Mouse (Mus musculus) telencephalon, adult 2 months (tissue): ENCODE measurements around the gene Adamts10.
A peak's percentile ranks its signal among the peaks of the same experiment; 100 is the strongest.

Experiments used
- DNase-seq: peaks from one replicate; pipeline ENCODE4 v3.0.0-alpha.2; 2011; ENCODE audit warnings: low read depth, low spot score

The Adamts10 gene

GRCm38 (mm10) chr17:33523918-33524755 is at the start of gene Adamts10:
Gene Adamts10, plus strand, starts transcription at chr17:33524204.
- DNase-seq: peak; percentile 17

- no peak for DNase-seq
Measured at GRCm38 (mm10) chr17:33484020-33484419, 40.0 kb upstream of the Adamts10 start.

DNA sequence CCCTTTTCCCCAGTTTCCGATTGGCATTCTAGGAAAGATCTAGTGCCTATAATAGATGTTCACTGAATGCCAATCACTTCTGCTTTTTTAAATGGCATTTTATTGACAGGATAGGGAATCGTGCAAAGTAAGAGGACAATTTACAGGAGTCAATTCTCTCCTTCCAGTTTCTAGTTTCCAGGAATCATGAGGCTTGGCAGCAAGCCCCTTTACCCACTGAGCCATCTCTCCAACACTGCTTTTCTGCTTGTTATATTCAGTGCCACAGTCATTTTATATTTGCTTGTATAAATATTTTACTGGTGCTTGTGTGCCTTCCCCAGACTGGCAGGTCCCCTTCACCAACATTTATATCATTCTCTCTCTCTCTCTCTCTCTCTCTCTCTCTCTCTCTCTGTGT is 36.8 kb upstream of the Adamts10 start:
- DNase-seq: no peak

GRCm38 (mm10) chr17:33487652-33488051 is 36.4 kb upstream of the Adamts10 start:
- no peak for DNase-seq

DNA sequence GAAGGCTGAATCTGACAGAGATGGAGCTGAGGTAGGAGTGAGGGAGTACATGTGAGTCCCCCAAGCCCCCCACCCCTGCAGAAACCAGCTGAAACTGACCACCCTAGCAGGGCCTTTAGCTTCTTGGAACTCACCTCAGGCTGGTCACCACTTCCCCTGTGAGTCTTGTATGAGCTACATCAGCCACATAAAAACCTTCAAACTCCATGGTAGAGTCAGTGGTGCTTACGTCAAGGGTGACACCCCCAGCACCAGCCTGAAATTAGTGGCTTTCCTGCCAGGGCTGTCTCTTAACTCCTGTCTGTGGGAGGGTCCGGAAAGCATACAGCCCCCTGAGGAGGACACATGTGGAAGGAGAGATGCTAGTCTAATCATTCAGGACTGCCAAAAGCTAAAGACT is 32.6 kb upstream of the Adamts10 start:
- DNase-seq: no peak

DNA sequence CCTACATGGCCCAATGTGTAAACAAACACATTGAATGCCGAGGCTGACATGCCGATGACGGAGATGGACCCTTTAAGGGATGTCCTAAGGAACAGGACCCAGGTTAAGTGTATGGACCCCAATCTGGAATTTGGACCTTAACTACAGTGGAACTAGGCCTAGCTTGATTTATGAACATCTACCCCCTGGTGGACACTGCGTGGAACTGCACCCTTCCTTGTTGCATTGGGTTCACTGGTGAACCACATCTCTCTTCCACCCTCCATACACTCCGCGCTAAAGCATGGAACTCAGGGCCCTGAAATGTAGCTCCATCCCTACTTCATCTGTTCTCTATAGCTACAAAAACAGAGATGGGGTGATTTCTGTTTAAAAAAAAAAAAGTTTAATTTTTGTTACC is 30.9 kb upstream of the Adamts10 start:
- DNase-seq: no peak

DNA sequence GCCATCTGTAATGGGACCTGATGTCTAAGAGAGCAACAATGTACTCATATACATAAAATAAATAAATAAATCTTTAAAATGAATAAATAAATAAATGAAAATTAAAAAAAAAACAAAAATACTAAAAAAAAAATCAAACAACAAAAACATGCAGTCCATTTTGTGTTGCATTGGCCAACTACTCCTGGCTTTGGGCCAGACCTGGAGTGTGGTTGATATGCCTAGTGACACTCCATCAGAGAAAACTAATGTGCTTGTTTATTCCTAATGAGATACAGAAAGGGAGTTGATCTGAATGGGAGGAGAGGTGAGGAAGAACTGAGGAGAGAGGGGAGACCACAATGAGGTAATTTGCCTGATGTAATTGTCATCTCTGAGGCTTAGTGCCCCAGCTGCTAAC is 29.4 kb upstream of the Adamts10 start:
- no peak for DNase-seq

DNA sequence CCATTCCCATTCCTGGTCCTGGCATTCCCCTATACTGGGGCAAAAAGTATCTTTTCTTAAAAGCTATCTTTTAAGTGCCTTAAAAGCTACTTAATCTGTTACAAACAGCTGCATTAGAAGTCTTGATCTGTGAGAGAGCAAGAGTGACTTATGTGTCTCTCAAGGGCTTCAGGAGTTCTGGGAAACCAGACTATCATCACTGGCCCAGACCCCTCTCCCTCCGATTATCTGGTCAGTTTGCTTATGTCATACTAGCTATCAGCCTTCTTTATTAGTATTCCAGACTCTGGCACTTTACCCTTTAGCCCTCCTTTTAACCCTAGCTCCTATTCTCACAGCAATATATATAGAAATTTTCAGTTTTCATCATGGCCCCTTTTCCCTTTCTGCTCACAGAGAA is 25.1 kb upstream of the Adamts10 start:
- DNase-seq: no peak

DNA sequence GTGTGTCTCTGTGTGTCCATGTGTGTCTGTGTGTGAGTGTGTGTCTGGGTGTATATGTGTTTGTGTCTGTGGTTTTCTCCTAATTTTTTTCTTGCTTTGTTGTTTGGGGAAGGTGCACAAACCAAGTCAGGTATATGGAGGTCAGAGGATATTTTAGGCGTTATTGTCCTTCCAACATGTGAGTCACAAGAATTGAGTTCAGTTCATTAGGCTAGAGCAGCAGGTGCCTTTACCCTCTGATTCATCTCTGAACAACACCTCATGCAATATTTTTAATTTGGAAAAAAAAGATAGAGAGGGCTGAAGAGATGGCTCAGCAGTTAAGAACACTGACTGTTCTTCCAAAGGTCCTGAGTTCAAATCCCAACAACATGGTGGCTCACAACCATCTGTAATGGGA is 15.6 kb upstream of the Adamts10 start:
- DNase-seq: no peak

- DNase-seq: no peak
Measured at GRCm38 (mm10) chr17:33510172-33510571, 13.8 kb upstream of the Adamts10 start.

DNA sequence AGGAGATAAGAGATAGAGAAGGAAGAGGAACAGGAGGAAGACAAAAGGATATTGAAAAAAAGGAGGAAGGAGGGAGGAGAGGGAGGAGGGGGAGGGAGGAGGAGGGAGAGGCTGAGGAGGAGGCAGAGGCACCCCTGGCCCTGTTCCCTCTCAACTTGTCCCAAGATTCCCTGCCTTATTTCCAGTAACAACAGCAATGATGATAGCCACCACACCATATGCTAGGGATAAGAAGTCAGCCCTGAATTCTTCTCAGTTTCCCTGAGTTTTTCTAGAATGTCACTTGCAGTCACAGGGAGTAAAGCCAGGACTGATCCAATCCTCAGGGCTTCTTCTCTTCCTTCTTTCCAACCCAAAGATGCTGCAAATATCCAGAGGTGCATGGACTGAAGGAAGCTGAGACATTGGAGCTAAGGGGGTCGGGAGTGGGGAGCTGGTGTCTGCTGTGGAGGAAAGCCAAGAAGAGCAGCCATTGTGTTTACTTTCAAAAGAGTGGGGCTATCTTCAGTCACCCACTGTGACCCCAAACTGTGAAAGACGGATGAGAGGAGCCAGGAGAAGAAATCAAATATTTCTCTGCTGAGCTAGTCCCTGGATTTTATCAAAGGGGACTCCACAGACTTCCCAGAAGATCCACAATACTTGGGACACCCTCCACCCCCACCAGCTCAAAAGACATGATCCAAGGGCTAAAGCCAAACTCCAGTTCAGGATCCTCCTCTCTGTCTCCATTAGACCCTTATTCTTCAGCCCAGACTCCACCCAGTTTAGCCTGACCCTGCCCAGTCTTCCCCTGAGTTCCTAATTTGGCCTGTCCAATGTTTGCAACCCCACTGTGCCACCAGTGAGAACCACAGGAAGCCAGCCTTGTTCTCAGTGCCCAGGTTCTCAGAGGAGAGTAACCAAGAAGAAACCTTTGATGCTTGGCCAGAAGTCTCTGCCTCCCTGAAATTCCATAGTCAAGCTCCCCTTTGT is 11.3 kb upstream of the Adamts10 start:
- DNase-seq: no peak

- DNase-seq: no peak
Measured at GRCm38 (mm10) chr17:33513874-33514273, 10.1 kb upstream of the Adamts10 start.

DNA sequence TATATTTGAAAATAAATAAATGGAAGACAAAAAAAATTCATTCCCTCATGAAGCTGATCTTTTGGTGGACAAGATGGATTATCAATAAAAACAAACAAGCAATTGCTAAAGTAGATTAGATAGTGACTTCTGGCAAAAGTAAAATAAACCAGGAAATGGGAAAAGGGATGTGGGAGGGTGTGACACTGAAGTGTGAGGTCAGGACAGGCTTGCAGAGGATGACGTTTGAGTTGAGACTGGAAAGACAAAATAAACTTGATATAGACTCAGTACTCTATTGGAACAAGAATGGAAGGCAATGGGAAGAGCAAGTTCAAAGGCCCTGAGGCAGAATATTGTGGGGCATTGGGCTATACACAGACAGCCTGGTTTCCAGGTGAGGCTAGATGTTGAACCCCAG is 3.6 kb upstream of the Adamts10 start:
- DNase-seq: no peak

DNA sequence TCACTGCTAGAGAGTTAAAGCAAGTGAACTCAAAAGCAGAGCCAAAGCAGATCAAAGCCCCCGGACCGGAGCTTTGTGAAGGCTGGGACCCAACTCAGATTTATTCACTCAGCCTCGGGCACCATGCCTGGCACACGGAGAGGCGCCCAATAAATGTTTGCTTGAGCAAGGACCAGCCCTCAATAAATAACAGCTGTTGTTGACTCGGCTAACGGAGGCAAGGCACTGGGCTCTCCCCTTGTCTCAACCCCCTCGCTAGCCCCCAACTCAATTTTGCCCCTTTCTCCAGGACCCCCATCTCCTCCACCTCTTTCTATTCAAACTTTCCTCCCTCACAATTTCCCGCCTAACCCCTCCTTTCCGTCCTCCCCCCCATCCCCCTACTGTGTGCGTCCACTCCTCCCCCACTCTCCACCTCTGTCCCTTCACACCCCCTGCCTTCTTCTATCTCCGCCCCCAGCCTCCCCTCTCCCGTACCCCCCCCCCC is 530 bp upstream of the Adamts10 start:
- DNase-seq: no peak

GRCm38 (mm10) chr17:33524806-33525373 is 886 bp downstream of the Adamts10 start:
- no peak for DNase-seq

DNA sequence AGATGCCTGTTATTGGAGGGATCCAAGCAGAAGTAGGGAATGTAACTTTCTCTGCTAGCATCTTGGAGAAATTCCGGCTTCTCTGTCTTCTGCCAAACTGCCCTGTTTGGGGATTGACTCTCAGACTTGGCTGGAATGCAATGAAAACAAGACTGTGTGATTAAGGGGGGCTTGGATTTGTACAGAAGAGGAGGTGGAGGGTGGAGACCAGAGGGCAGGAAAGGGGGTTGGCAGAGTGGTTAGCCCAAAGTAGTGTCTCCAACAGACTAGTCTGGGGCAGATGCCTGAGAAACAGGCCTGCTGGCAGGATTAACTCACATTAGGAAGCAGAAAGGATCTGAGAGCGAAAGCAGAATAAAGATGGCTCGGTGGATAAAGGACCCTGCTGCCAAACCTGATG is 2.5 kb downstream of the Adamts10 start:
- DNase-seq: no peak

GRCm38 (mm10) chr17:33539106-33539675 is 15.2 kb downstream of the Adamts10 start:
- no peak for DNase-seq

DNA sequence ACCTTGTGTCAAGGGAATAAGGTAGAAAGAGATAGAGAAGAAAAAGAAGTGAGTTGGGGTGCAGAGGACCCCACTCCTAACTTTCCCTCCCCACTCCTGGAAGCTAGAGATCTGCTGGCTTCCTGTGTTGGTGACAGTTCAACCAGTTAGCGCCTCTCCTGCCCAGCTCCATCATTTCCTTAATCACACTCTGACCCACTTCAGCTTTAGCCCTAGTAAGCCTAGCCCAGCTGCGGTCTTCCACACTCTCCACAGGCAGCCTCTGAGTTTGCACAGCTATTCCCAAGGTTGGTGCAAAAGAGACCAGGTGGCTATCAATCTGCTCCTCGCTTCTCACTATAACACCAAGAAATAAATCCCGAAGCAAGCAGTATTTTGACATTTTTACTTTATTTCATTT is 15.9 kb downstream of the Adamts10 start:
- DNase-seq: no peak

GRCm38 (mm10) chr17:33549212-33549611 is 25.2 kb downstream of the Adamts10 start:
- DNase-seq: no peak

DNA sequence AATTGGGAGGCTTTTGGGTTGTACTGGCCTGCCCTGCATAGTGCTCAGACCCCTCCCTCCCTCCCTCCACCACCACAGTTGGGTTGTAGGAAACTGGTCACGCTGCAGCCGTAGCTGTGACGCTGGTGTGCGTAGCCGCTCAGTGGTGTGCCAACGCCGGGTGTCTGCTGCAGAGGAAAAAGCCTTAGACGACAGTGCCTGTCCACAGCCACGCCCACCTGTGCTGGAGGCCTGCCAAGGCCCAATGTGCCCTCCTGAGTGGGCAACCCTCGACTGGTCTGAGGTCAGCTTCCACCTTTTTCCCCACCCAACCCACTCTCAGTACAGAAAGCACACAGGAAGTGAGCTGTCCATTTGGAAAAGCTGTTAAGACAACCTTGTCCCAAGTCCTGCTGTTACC is 26.4 kb downstream of the Adamts10 start:
- DNase-seq: no peak

DNA sequence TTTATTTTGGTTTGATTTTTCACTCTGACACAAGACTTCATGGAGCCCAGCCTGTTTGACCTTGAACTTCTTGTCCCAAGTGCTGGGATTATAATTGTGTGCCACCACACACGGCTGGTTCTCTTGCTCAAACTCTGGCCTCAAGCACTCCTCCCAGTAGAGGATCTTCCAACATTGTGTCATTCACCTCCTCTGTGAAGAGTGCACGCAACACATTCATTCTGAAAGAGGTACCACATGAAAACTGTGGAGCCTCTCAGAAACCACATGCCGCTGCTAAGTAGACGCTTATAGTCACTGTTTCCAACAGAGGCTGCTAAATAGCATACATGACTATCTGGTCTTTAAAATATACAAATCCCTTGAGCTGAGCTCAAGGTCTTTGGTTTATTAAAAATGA is 28.1 kb downstream of the Adamts10 start:
- DNase-seq: no peak

DNA sequence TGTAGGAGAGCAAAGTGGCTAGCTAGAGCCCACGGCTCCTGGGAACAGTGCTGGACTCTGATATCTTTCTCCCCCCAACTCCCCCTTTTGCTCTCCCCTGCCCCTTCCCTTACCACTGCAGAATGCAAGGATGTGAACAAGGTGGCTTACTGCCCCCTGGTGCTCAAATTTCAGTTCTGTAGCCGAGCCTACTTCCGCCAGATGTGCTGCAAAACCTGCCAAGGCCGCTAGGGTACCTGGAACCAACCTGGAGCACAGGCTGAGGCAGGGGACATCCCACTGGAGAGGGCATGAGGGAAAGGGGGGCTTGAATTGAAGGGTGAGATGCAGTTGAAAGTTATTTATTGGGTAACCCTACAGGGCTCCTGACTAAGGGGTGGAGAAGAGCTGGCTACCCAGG is 29.0 kb downstream of the Adamts10 start:
- DNase-seq: no peak
